Mouse (Mus musculus) liver, embryonic 14.5 days (tissue): ENCODE results near the gene D130052B06Rik.

Experiments used
- CTCF ChIP-seq: IDR thresholded peaks from 2 replicates; pipeline ENCODE4 v1.5.1; 2016; ENCODE audit warnings: antibody characterized with exemption, low read depth, control low read depth
- EP300 ChIP-seq: IDR thresholded peaks from 2 replicates; pipeline ENCODE4 v1.6.1; 2016; ENCODE audit warnings: antibody characterized with exemption, low read depth

- TF ChIP-seq EP300, result no peak
- TF ChIP-seq CTCF, result no peak
Measured at GRCm38 (mm10) chr11:33550861-33551560, 48.1 kb upstream of the D130052B06Rik start.
